ENCODE assay signal across 12 mouse cellular contexts in genomic region chr16:26527931-26528666, GRCm38 (mm10). TPM values are rescaled to one million over a fixed set of nuclear protein-coding genes. Genes with fewer than 3 reads are reported as not detected.
DNase-seq lines count a peak whose midpoint lies in the region; ATAC-seq and TF ChIP-seq lines count a peak whose summit lies in the region.
"Had no signal": no experiment of that assay in that cellular context is flagged by ENCODE, and none has a peak within 500 bp of the region (broad histone marks: within the 10 kb centered on the region; RNA-seq: fewer than 3 reads in every experiment).

No protein-coding gene starts in this region.

- 64% methylated on average over 10 of the region's 10 CpGs for WGBS in lung, postnatal 0 days
- 52% methylated on average over 10 of the region's 10 CpGs for WGBS in hindbrain, embryonic 16.5 days

- no peak overlapping the region for H3K27ac ChIP-seq in lung, postnatal 0 days (ENCODE audit: low read length)
- H3K27ac ChIP-seq in hindbrain, embryonic 16.5 days (ENCODE audit: low read depth, low read length), result no peak overlapping the region; the same call in 1 of the 2 replicates
- H3K27ac ChIP-seq: embryonic facial prominence, embryonic 12.5 days had no signal

- no peak overlapping the region for H3K4me3 ChIP-seq in lung, postnatal 0 days (ENCODE audit: low read depth, low read length)
- H3K4me3 ChIP-seq in hindbrain, embryonic 16.5 days (ENCODE audit: low read length), result no peak overlapping the region
- H3K4me3 ChIP-seq: embryonic facial prominence, embryonic 12.5 days had no signal

- no peak overlapping the region for H3K9ac ChIP-seq in lung, postnatal 0 days (replicated peaks; ENCODE audit: low read depth)
- no peak overlapping the region for H3K9ac ChIP-seq in hindbrain, embryonic 16.5 days (ENCODE audit: low read depth, low read length)
- H3K9ac ChIP-seq: embryonic facial prominence, embryonic 12.5 days had no signal

- no peak for TF ChIP-seq EP300 in lung, postnatal 0 days (IDR thresholded peaks at IDR 0.05)

- H3K36me3 ChIP-seq in lung, postnatal 0 days (ENCODE audit: insufficient read depth, low read length), result no peaks in the 10 kb centered on the region
- H3K36me3 ChIP-seq in hindbrain, embryonic 16.5 days (ENCODE audit: control insufficient read depth, insufficient read depth, low read length), result no peaks in the 10 kb centered on the region
- H3K36me3 ChIP-seq: embryonic facial prominence, embryonic 12.5 days had no signal

- peak; percentile 17 for DNase-seq in lung, postnatal 0 days (ENCODE audit: low spot score)
- DNase-seq in lung, postnatal 25 days (ENCODE audit: low spot score), result no peak
- DNase-seq in kidney, postnatal 4 days, result peak; percentile 54 to 69
- peak; percentile 40 for DNase-seq in right cerebral cortex, postnatal 4 days
- no peak for DNase-seq in embryo, embryonic 9.5 days (ENCODE audit: extremely low spot score)
- DNase-seq in heart, postnatal 4 days, result no peak

- H3K27me3 ChIP-seq in lung, postnatal 0 days (replicated peaks; ENCODE audit: insufficient read depth, low read length), result no peaks in the 10 kb centered on the region
- H3K27me3 ChIP-seq in hindbrain, embryonic 16.5 days (replicated peaks; ENCODE audit: control insufficient read depth, insufficient read depth, low read length), result no peaks in the 10 kb centered on the region
- H3K27me3 ChIP-seq: embryonic facial prominence, embryonic 12.5 days had no signal

- no peak for TF ChIP-seq CTCF in lung, postnatal 0 days (IDR thresholded peaks at IDR 0.05)

- no peak for ATAC-seq in lung, postnatal 0 days
- peak; percentile 93 for ATAC-seq in hindbrain, embryonic 16.5 days

- no peak overlapping the region; the same call in 1 of the 2 replicates for H3K4me2 ChIP-seq in lung, postnatal 0 days (replicated peaks; ENCODE audit: low read depth, low read length)
- H3K4me2 ChIP-seq in hindbrain, embryonic 16.5 days (ENCODE audit: low read length), result peak overlapping the region; percentile 19; the same call in 1 of the 2 replicates
- H3K4me2 ChIP-seq: embryonic facial prominence, embryonic 12.5 days had no signal

- no peaks in the 10 kb centered on the region for H3K4me1 ChIP-seq in lung, postnatal 0 days (ENCODE audit: insufficient read depth, low read depth, low read length)
- H3K4me1 ChIP-seq in hindbrain, embryonic 16.5 days (ENCODE audit: control insufficient read depth, insufficient read depth, low read depth, low read length), result no peaks in the 10 kb centered on the region; the same call in 1 of the 2 replicates
- H3K4me1 ChIP-seq: embryonic facial prominence, embryonic 12.5 days had no signal

- H3K9me3 ChIP-seq in lung, postnatal 0 days (ENCODE audit: low read length), result no peaks in the 10 kb centered on the region
- H3K9me3 ChIP-seq in hindbrain, embryonic 16.5 days (ENCODE audit: control insufficient read depth, low read length), result no peaks in the 10 kb centered on the region
- H3K9me3 ChIP-seq: embryonic facial prominence, embryonic 12.5 days had no signal

RNA-seq across cellular contexts. Expression of gene Tmem207, which starts 1.5 kb away (rescaled TPM):
- polyA plus RNA-seq in lung, postnatal 0 days (2015; fragmentation: Nextera tagmentation; extraction: Ambion mirVana), result not detected in 2 replicates
- polyA plus RNA-seq in hindbrain, embryonic 16.5 days (2015; fragmentation: Nextera tagmentation; extraction: Ambion mirVana), result not detected in 2 replicates
- not detected for total RNA-seq in heart, postnatal 4 days (2021)
- total RNA-seq: heart, adult 8-10 months; layer of hippocampus, postnatal 36 days had no signal
- polyA plus RNA-seq: embryonic facial prominence, embryonic 12.5 days; small intestine, adult 2 months; urinary bladder, adult 2 months had no signal

RNA-seq across cellular contexts. Expression of gene Il1rap, which starts 53.4 kb away (rescaled TPM):
- polyA plus RNA-seq in lung, postnatal 0 days (2015; fragmentation: Nextera tagmentation; extraction: Ambion mirVana), result 7.4 and 7.8 TPM in 2 replicates
- 13.0 and 13.6 TPM in 2 replicates for polyA plus RNA-seq in hindbrain, embryonic 16.5 days (2015; fragmentation: Nextera tagmentation; extraction: Ambion mirVana)
- total RNA-seq in heart, postnatal 4 days (2021), result 1 to 10 TPM; 4.6 to 5.2 TPM

Comparison
In these comparisons a context has a peak if more than half of its experiments do, and no peak if none do; other contexts are left out.
1. DNase-seq: peak in lung, postnatal 0 days (single experiment), kidney, postnatal 4 days (2 of 2) and right cerebral cortex, postnatal 4 days (single experiment); none in lung, postnatal 25 days (single experiment), embryo, embryonic 9.5 days (single experiment) and heart, postnatal 4 days (single experiment).